Mouse (Mus musculus): Measurements from ENCODE around the gene Nhej1.

Gene Nhej1

GRCm38 (mm10) chr1:74975936-74976335, 149.1 kb downstream of the Nhej1 start:
- in situ Hi-C loops (cut with MboI), result no loop called here

- in situ Hi-C loops (cut with MboI), result no loop called here
These were observed 151.4 kb downstream of the Nhej1 start for GRCm38 (mm10) chr1:74973590-74973989.

- in situ Hi-C loops (cut with MboI), result no loop called here
These were observed 153.5 kb downstream of the Nhej1 start for GRCm38 (mm10) chr1:74971353-74972050.

GRCm38 (mm10) chr1:74967962-74968580, 156.9 kb downstream of the Nhej1 start:
- in situ Hi-C loops (cut with MboI), result no loop called here

DNA sequence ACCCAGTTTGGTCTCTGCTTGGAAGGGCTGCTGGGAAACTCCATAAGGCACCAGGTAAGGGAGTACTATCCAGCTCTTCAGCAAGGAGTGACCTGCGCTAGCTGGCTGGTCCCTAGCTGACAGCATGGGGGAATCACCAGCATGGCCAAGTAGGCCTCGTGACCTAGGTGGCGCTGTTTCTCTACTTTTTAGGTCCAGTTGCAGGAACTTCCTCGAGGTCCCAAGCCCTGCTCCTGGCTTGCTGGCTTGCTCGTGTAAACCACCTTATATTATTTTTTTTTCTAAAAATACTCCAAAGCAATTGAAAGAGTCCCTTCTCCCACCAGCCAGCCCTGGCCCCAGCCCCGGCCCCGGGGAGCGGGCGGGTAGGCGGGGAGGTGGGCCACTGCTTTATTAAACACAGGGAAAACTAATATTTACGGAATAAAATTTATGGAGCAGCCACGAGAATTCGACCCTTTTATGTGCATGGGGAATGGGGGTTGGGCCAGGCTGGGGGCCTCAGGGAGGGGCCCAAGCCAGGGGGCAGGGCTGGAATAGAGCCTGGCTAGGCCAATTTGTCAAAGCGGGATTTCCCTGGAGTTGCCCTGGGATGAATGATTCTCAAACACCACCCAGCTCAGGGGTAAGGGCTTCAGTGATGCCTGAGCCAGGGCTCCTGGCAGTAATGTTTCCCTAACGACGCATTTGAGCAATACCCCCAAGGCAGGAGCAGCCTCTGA, 160.3 kb downstream of the Nhej1 start:
- in situ Hi-C loops (cut with MboI), result no loop called here

DNA sequence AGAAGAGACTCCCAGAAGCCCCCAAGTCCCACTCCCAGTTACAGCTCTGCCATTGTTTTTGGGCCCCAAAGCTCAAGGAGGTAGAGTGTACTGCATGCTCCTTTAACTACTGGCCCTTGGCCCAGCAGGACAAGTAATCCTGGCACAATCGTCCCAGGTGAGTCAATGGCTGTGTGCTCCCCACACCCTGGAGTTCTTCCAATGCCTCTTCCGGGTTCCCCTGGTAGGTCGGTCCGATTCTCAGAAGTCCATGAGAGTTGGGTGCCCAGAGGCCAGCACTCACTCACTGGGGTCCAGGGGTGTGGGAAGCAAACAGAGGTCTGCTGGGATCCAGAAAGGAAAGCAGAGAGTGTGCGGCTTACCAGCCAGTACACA, 162.2 kb downstream of the Nhej1 start:
- in situ Hi-C loops (cut with MboI), result no loop called here

- in situ Hi-C loops (cut with MboI), result no loop called here
These were observed 162.7 kb downstream of the Nhej1 start for GRCm38 (mm10) chr1:74962126-74962852.

GRCm38 (mm10) chr1:74961722-74962121, 163.3 kb downstream of the Nhej1 start:
- in situ Hi-C loops (cut with MboI), result no loop called here

DNA sequence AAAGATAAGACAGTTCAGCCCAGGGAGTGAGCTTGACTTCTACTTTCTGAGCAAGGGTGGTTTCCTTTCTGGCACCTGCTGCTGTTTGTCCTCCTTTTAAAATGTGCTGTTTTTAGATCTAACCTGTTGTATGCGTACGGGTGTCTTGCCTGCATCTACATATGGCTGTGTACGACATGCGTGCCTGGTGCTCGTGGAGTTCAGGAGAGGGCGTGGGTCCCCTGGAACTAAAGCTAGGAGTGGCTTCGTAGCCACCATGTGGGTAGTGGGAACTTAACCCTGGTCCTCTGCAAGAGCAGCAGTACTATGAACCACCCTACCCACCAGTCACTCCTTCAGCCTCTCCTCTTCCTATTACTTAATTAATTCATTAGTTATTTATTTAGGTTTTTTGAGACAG, 164.9 kb downstream of the Nhej1 start:
- in situ Hi-C loops (cut with MboI), result no loop called here

GRCm38 (mm10) chr1:74951556-74952210, 173.3 kb downstream of the Nhej1 start, which contains the start of gene Ihh:
Gene Ihh, minus strand, starts transcription at chr1:74951672.
- in situ Hi-C loops (cut with MboI), result no loop called here

DNA sequence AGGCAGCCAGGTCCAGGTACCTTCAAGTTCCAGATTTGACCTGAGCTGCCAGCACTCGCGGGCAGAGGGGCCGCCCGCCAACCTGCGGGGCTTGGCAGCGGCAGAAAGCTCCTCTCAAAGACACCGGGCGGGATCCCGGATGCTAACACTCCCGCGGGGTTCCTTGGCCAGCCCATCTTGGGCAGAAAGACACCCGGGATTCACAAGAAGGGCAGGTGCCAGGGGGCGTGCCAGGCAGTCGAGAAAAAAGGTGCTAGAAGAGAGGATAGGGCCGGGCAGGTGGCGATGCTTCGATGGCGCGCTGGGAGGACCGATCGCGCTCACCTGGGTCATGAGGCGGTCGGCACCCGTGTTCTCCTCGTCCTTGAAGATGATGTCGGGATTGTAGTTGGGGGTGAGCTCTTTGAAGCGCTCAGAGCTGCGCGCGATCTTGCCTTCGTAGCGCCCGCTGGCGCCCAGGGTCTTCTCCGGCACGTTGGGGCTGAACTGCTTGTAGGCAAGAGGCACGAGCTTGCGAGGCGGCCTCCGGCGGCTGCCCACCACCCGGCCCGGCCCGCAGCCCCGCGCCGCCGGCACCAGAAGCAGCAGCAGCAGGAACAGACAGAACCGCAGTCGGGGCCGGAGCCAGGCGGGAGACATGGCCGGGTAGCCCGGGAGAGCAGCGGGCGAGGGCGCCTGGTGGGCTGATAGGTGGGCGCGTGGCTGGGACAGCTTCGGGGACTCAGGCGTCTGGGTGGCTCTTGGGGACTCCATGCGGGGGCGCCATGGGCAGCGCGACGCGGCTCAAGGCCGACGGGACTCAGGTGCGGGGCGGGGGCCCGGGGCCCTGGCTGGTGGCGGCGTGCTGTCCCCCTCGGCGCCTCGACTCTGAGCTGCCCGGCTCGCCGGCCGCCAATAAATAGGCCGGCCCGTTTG, 174.2 kb downstream of the Nhej1 start:
- in situ Hi-C loops (cut with MboI), result no loop called here

- in situ Hi-C loops (cut with MboI), result no loop called here
These were observed 174.9 kb downstream of the Nhej1 start for GRCm38 (mm10) chr1:74950066-74950465.

GRCm38 (mm10) chr1:74949666-74950050, 175.3 kb downstream of the Nhej1 start:
- in situ Hi-C loops (cut with MboI), result no loop called here

- in situ Hi-C loops (cut with MboI), result no loop called here
These were observed 176.0 kb downstream of the Nhej1 start for GRCm38 (mm10) chr1:74948784-74949665.

GRCm38 (mm10) chr1:74947986-74948670, 176.9 kb downstream of the Nhej1 start:
- in situ Hi-C loops (cut with MboI), result no loop called here

- in situ Hi-C loops (cut with MboI), result no loop called here
These were observed 183.2 kb downstream of the Nhej1 start for GRCm38 (mm10) chr1:74941651-74942360.

GRCm38 (mm10) chr1:74939762-74940161, 185.2 kb downstream of the Nhej1 start:
- in situ Hi-C loops (cut with MboI), result no loop called here

GRCm38 (mm10) chr1:74936221-74936830, 188.7 kb downstream of the Nhej1 start:
- in situ Hi-C loops (cut with MboI), result no loop called here

Data from mature B cell (primary cell).